Mouse (Mus musculus) thymus, adult 2 months (tissue): ENCODE measurements around the gene Rnf31.

Experiments used
- CTCF ChIP-seq: fragments of 200-500 bp; IDR thresholded peaks from 2 replicates; pipeline ENCODE4 v1.5.1; 2012; ENCODE audit warnings: mild to moderate bottlenecking, control low read depth, low read length, moderate library complexity, borderline replicate concordance; ENCODE audit not compliant: control insufficient read depth, poor library complexity, insufficient read depth; ENCODE audit errors: extremely low read depth
- POLR2A ChIP-seq: fragments of 200-500 bp; IDR thresholded peaks from 2 replicates; pipeline ENCODE4 v1.6.1; 2012; ENCODE audit warnings: mild to moderate bottlenecking, low read length, control low read depth, moderate library complexity; ENCODE audit not compliant: control insufficient read depth, poor library complexity, insufficient read depth; ENCODE audit errors: extremely low read depth

- TF ChIP-seq POLR2A (no peak), CTCF (no peak)
Measured at GRCm38 (mm10) chr14:55637795-55638194, 46.3 kb downstream of the Rnf31 start, which contains the start of gene Gm49378.
